Mouse (Mus musculus): Measurements from ENCODE around the gene Odf3b.

- no peak for TF ChIP-seq CTCF (IDR thresholded peaks at IDR 0.05; ENCODE audit: low read depth)
- TF ChIP-seq EP300 (optimal IDR thresholded peaks at IDR 0.05): no peak
These were observed 19.1 kb upstream of the Odf3b start for GRCm38 (mm10) chr15:89398146-89398545.
